Comparison of ENCODE assay signal across 13 mouse cellular contexts in the genomic region with DNA sequence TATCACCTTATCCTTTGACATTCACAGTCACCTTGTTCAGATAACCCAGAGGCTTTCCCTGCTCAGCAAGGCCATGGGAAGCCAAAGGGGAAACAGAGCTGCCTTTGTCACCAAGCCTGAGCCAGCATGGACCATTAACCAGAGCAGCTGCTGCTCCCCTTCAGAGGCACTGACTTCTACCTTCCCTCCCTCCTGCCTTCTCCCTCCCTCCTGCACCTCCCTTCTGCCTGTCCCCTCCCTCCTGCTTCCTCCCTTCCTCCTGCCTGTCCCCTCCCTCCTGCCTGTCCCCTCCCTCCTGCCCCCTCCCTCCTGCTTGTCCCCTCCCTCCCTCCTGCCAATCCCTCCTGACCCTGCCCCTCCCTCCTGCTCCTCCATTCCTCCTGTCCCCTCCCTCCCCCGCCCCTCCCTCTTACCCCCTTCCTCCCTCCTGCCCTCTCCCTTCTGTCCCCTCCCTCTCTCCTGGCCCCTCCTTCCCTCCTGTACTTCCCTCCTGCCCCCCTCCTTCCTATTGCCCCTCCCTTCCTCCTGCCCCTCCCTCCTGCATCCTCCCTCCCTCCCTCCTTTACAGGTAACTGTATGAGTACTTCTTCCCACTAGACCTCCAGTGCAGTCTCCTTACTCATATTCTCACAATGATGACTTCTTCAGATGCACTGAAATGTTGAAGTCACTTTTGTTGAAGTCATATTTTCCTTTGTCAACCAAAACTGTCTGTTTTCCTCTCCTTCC. TPM values are rescaled to one million over a fixed set of nuclear protein-coding genes. Genes with fewer than 3 reads are reported as not detected.
A peak's percentile ranks its signal among the peaks of the same experiment; 100 is the strongest.
DNase-seq lines count a peak whose midpoint lies in the region; ATAC-seq lines count a peak whose summit lies in the region.
"Had no signal": no experiment of that assay in that cellular context is flagged by ENCODE, and none has a peak within 500 bp of the region (broad histone marks: within the 10 kb centered on the region; RNA-seq: fewer than 3 reads in every experiment).

No protein-coding gene starts in this region.

- intact Hi-C loops in heart, postnatal 14 days (cut with DNase I), result no loop called here

- ATAC-seq in midbrain, embryonic 12.5 days (ENCODE audit: low FRiP score, low read depth), result 0 out of 2 replicates have a peak, but pooled peaks have one; percentile 44
- peak; percentile 78 for ATAC-seq in megakaryocyte progenitor cell, adult 5-6 weeks (replicated peaks; ENCODE audit: poor library complexity)
- no peak for ATAC-seq in forebrain, embryonic 15.5 days (replicated peaks)

- no peak overlapping the region for H3K9ac ChIP-seq in midbrain, embryonic 12.5 days (replicated peaks)
- H3K9ac ChIP-seq in forebrain, embryonic 15.5 days (replicated peaks), result no peak overlapping the region

- H3K36me3 ChIP-seq in midbrain, embryonic 12.5 days, result no peaks in the 10 kb centered on the region
- H3K36me3 ChIP-seq in midbrain, embryonic 10.5 days, result no peaks in the 10 kb centered on the region
- H3K36me3 ChIP-seq in forebrain, embryonic 15.5 days, result no peaks in the 10 kb centered on the region

- no CpG with 5 or more reads among the region's 1 CpGs for WGBS in midbrain, embryonic 12.5 days
- whole genome bisulfite sequencing in midbrain, embryonic 10.5 days, result 0% methylated on average over 1 of the region's 1 CpGs
- whole genome bisulfite sequencing in forebrain, embryonic 15.5 days, result no CpG with 5 or more reads among the region's 1 CpGs

- H3K27me3 ChIP-seq in midbrain, embryonic 12.5 days, result peaks cover 8% of the 10 kb centered on the region
- peaks cover 16% of the 10 kb centered on the region for H3K27me3 ChIP-seq in midbrain, embryonic 10.5 days (ENCODE audit: low read depth, poor library complexity, severe bottlenecking)
- peaks cover 2% of the 10 kb centered on the region; the same call in 1 of the 2 replicates for H3K27me3 ChIP-seq in forebrain, embryonic 15.5 days

- no peak overlapping the region for H3K4me3 ChIP-seq in midbrain, embryonic 12.5 days
- H3K4me3 ChIP-seq in midbrain, embryonic 10.5 days, result no peak overlapping the region
- H3K4me3 ChIP-seq in forebrain, embryonic 15.5 days, result no peak overlapping the region
- H3K4me3 ChIP-seq: megakaryocyte, embryonic 14.5 days had no signal

- H3K4me2 ChIP-seq in midbrain, embryonic 12.5 days (replicated peaks), result no peak overlapping the region
- H3K4me2 ChIP-seq in forebrain, embryonic 15.5 days (replicated peaks), result no peak overlapping the region

- H3K9me3 ChIP-seq in midbrain, embryonic 12.5 days, result no peaks in the 10 kb centered on the region
- no peaks in the 10 kb centered on the region for H3K9me3 ChIP-seq in midbrain, embryonic 10.5 days (replicated peaks)
- H3K9me3 ChIP-seq in forebrain, embryonic 15.5 days, result no peaks in the 10 kb centered on the region
- H3K9me3 ChIP-seq: megakaryocyte, embryonic 14.5 days had no signal

- H3K4me1 ChIP-seq in midbrain, embryonic 12.5 days, result no peaks in the 10 kb centered on the region
- peaks cover 7% of the 10 kb centered on the region for H3K4me1 ChIP-seq in midbrain, embryonic 10.5 days
- H3K4me1 ChIP-seq in forebrain, embryonic 15.5 days, result no peaks in the 10 kb centered on the region

- DNase-seq in heart, adult 11 months, result peak; percentile 16
- DNase-seq in heart, postnatal 14 days, result no peak
- DNase-seq in midbrain, embryonic 10.5 days (ENCODE audit: low spot score), result no peak
- DNase-seq in embryo, embryonic 9.5 days (ENCODE audit: extremely low spot score), result peak; percentile 17
- no peak for DNase-seq in testis, postnatal 10 days (ENCODE audit: low spot score)
- DNase-seq: gastrocnemius, postnatal 14 days had no signal

- H3K27ac ChIP-seq in midbrain, embryonic 12.5 days (replicated peaks), result no peak overlapping the region
- no peak overlapping the region for H3K27ac ChIP-seq in midbrain, embryonic 10.5 days (replicated peaks)
- H3K27ac ChIP-seq in forebrain, embryonic 15.5 days (replicated peaks), result no peak overlapping the region

RNA-seq across cellular contexts. Expression of a gene that starts 22.7 kb away (rescaled TPM):
- total RNA-seq in heart, postnatal 14 days (2021), result not detected
- polyA plus RNA-seq in midbrain, embryonic 12.5 days (2016; fragmentation: Nextera tagmentation; extraction: Ambion mirVana), result not detected in 2 replicates
- polyA plus RNA-seq in midbrain, embryonic 10.5 days (2016; fragmentation: Nextera tagmentation; extraction: Ambion mirVana), result not detected in 2 replicates
- not detected in 2 replicates for total RNA-seq in megakaryocyte progenitor cell, adult 5-6 weeks (2015)
- not detected in 2 replicates for total RNA-seq in megakaryocyte progenitor cell, adult 5-6 weeks (2017)
- polyA plus RNA-seq in forebrain, embryonic 15.5 days (2015; fragmentation: Nextera tagmentation; extraction: Ambion mirVana), result not detected in 2 replicates
- total RNA-seq: gastrocnemius, postnatal 14 days; layer of hippocampus, adult 18-20 months had no signal
- polyA plus RNA-seq: heart, postnatal 0 days; limb, embryonic 14.5 days had no signal

RNA-seq across cellular contexts. Expression of a gene that starts 52.0 kb away (rescaled TPM):
- total RNA-seq in heart, postnatal 14 days (2021), result 1 to 10 TPM; 6.1 to 7.3 TPM
- 9.9 and 10.1 TPM in 2 replicates for polyA plus RNA-seq in midbrain, embryonic 12.5 days (2016; fragmentation: Nextera tagmentation; extraction: Ambion mirVana)
- polyA plus RNA-seq in midbrain, embryonic 10.5 days (2016; fragmentation: Nextera tagmentation; extraction: Ambion mirVana), result 6.8 and 8.3 TPM in 2 replicates
- 0.90 and 1.2 TPM in 2 replicates for total RNA-seq in megakaryocyte progenitor cell, adult 5-6 weeks (2015)
- 0.54 and 0.84 TPM in 2 replicates for total RNA-seq in megakaryocyte progenitor cell, adult 5-6 weeks (2017)
- polyA plus RNA-seq in forebrain, embryonic 15.5 days (2015; fragmentation: Nextera tagmentation; extraction: Ambion mirVana), result 15.5 and 16.0 TPM in 2 replicates

Comparison
In these comparisons a context has a peak if more than half of its experiments do, and no peak if none do; other contexts are left out.
1. DNase-seq: peak in heart, adult 11 months (single experiment) and embryo, embryonic 9.5 days (single experiment); none in heart, postnatal 14 days (0 of 2), midbrain, embryonic 10.5 days (single experiment) and testis, postnatal 10 days (single experiment).